Comparison of ENCODE assay signal across 22 mouse cellular contexts in genomic region chr6:119018256-119018655, GRCm38 (mm10).
DNase-seq lines count a peak whose midpoint lies in the region; ATAC-seq lines count a peak whose summit lies in the region.
"Had no signal": no experiment of that assay in that cellular context is flagged by ENCODE, and none has a peak within 500 bp of the region (broad histone marks: within the 10 kb centered on the region; RNA-seq: fewer than 3 reads in every experiment).

No protein-coding gene starts in this region.

- no peaks in the 10 kb centered on the region for H3K27me3 ChIP-seq in heart, embryonic 11.5 days (ENCODE audit: control insufficient read depth, insufficient read depth, low read length)
- no peaks in the 10 kb centered on the region for H3K27me3 ChIP-seq in heart, embryonic 16.5 days (ENCODE audit: control insufficient read depth, insufficient read depth, low read length)
- H3K27me3 ChIP-seq: hindbrain, embryonic 15.5 days; liver, embryonic 12.5 days; midbrain, embryonic 13.5 days; neural tube, embryonic 13.5 days had no signal

- ATAC-seq in heart, embryonic 11.5 days (replicated peaks; ENCODE audit: insufficient number of reproducible peaks, low FRiP score, low TSS enrichment) = no peak
- ATAC-seq in heart, embryonic 16.5 days (replicated peaks; ENCODE audit: extremely low read depth, insufficient read depth, low FRiP score) = peak; percentile 29; the same call in 1 of the 2 replicates
- ATAC-seq: CD4-positive, CD25-positive, alpha-beta regulatory T cell, adult 4 months; forebrain, embryonic 14.5 days; inflammation-experienced regulatory T-cells, adult 6 months; liver, embryonic 12.5 days; liver, postnatal 0 days; midbrain, embryonic 13.5 days had no signal

- H3K9me3 ChIP-seq in heart, embryonic 11.5 days (replicated peaks; ENCODE audit: control insufficient read depth, low read length) = no peaks in the 10 kb centered on the region
- no peaks in the 10 kb centered on the region for H3K9me3 ChIP-seq in heart, embryonic 16.5 days (replicated peaks; ENCODE audit: control insufficient read depth, low read length)
- H3K9me3 ChIP-seq: hindbrain, embryonic 10.5 days; hindbrain, embryonic 15.5 days; liver, embryonic 12.5 days; megakaryocyte, embryonic 14.5 days; midbrain, embryonic 13.5 days; neural tube, embryonic 13.5 days had no signal

- peak; percentile 39 to 53 for DNase-seq in heart, adult 18-20 months
- DNase-seq in lung, postnatal 10 days = peak; percentile 23
- no peak for DNase-seq in lung, postnatal 4 days
- DNase-seq in embryo, embryonic 10.5 days (ENCODE audit: low spot score) = no peak
- DNase-seq in layer of hippocampus, adult 18-20 months (ENCODE audit: low spot score in 2 of 2) = no peak
- DNase-seq: adrenal gland, postnatal 36 days; cerebellum, adult 18-20 months; kidney, adult 11 months; kidney, postnatal 14 days; liver, postnatal 0 days; thymus, postnatal 4 days had no signal

- no peak overlapping the region for H3K27ac ChIP-seq in heart, embryonic 11.5 days (ENCODE audit: low read depth, low read length)
- no peak overlapping the region for H3K27ac ChIP-seq in heart, embryonic 16.5 days (ENCODE audit: low read length)
- H3K27ac ChIP-seq: hindbrain, embryonic 10.5 days; hindbrain, embryonic 15.5 days; liver, embryonic 12.5 days; midbrain, embryonic 13.5 days; neural tube, embryonic 13.5 days had no signal

- no peaks in the 10 kb centered on the region for H3K36me3 ChIP-seq in heart, embryonic 11.5 days (ENCODE audit: control insufficient read depth, insufficient read depth, low read length)
- no peaks in the 10 kb centered on the region for H3K36me3 ChIP-seq in heart, embryonic 16.5 days (ENCODE audit: control insufficient read depth, insufficient read depth)
- H3K36me3 ChIP-seq: hindbrain, embryonic 10.5 days; hindbrain, embryonic 15.5 days; liver, embryonic 12.5 days; midbrain, embryonic 13.5 days; neural tube, embryonic 13.5 days had no signal

- H3K4me3 ChIP-seq in heart, embryonic 11.5 days (ENCODE audit: low read depth, low read length) = no peak overlapping the region
- H3K4me3 ChIP-seq in heart, embryonic 16.5 days (ENCODE audit: low read length) = no peak overlapping the region
- H3K4me3 ChIP-seq: hindbrain, embryonic 10.5 days; hindbrain, embryonic 15.5 days; liver, embryonic 12.5 days; megakaryocyte, embryonic 14.5 days; midbrain, embryonic 13.5 days; neural tube, embryonic 13.5 days had no signal

- H3K4me1 ChIP-seq in heart, embryonic 11.5 days (ENCODE audit: control insufficient read depth, insufficient read depth, low read length) = peaks cover 50% of the 10 kb centered on the region
- H3K4me1 ChIP-seq in heart, embryonic 16.5 days (ENCODE audit: control insufficient read depth, insufficient read depth, low read length) = peaks cover 36% of the 10 kb centered on the region

- WGBS in heart, embryonic 11.5 days (ENCODE audit: insufficient replicate concordance) = 63% methylated on average over 2 of the region's 2 CpGs
- 73% methylated on average over 2 of the region's 2 CpGs for WGBS in heart, embryonic 16.5 days

- no peak overlapping the region for H3K4me2 ChIP-seq in heart, embryonic 11.5 days
- H3K4me2 ChIP-seq in heart, embryonic 16.5 days (ENCODE audit: low read depth, low read length) = no peak overlapping the region
- H3K4me2 ChIP-seq: hindbrain, embryonic 15.5 days; liver, embryonic 12.5 days; midbrain, embryonic 13.5 days; neural tube, embryonic 13.5 days had no signal

- no peak overlapping the region for H3K9ac ChIP-seq in heart, embryonic 11.5 days (ENCODE audit: low read depth, low read length)
- no peak overlapping the region for H3K9ac ChIP-seq in heart, embryonic 16.5 days (ENCODE audit: low read length)
- H3K9ac ChIP-seq: hindbrain, embryonic 15.5 days; liver, embryonic 12.5 days; liver, postnatal 0 days; midbrain, embryonic 13.5 days; neural tube, embryonic 13.5 days had no signal

Comparison
In these comparisons a context has a peak if more than half of its experiments do, and no peak if none do; other contexts are left out.
1. DNase-seq: peak in heart, adult 18-20 months (2 of 2) and lung, postnatal 10 days (single experiment); none in lung, postnatal 4 days (0 of 2), embryo, embryonic 10.5 days (single experiment) and layer of hippocampus, adult 18-20 months (0 of 2).